Mouse (Mus musculus) heart, postnatal 0 days (tissue): ENCODE results near the gene Znhit6. TPM values are rescaled to one million over a fixed set of nuclear protein-coding genes. Genes with fewer than 3 reads are reported as not detected.
A peak's percentile ranks its signal among the peaks of the same experiment; 100 is the strongest.

Experiments
- ATAC-seq: fragments of 200-750 bp; cut with Nextera tagmentation; 2 replicates; pipeline ENCODE4 v1.8.0; 2017; ENCODE audit warnings: low read depth, moderate number of reproducible peaks, moderate library complexity; ENCODE audit not compliant: insufficient read depth
- DNase-seq: peaks from one replicate; pipeline ENCODE4 v3.0.0-alpha.2; 2016; ENCODE audit warnings: low spot score
- H3K27ac ChIP-seq: fragments of 300-500 bp; sonication (generic); 2 replicates; pipeline ENCODE4 v1.5.1; 2014; ENCODE audit warnings: low read depth, mild to moderate bottlenecking
- H3K27me3 ChIP-seq: fragments of 300-500 bp; sonication (generic); 2 replicates; pipeline ENCODE4 v1.6.1; 2014; ENCODE audit warnings: low read length, mixed read lengths; ENCODE audit not compliant: control insufficient read depth, insufficient read depth
- H3K36me3 ChIP-seq: fragments of 300-500 bp; sonication (generic); replicated peaks from 2 replicates; pipeline ENCODE4 v1.6.1; 2014; ENCODE audit warnings: low read length, mixed read lengths; ENCODE audit not compliant: control insufficient read depth, insufficient read depth
- H3K4me1 ChIP-seq: fragments of 300-500 bp; sonication (generic); 2 replicates; pipeline ENCODE4 v1.6.1; 2014; ENCODE audit warnings: antibody characterized with exemption; ENCODE audit not compliant: control insufficient read depth, insufficient read depth
- H3K4me2 ChIP-seq: fragments of 300-500 bp; sonication (generic); 2 replicates; pipeline ENCODE4 v1.6.1; 2014; ENCODE audit warnings: low read depth, mild to moderate bottlenecking, low read length, moderate library complexity
- H3K4me3 ChIP-seq: fragments of 300-500 bp; sonication (generic); 2 replicates; pipeline ENCODE4 v1.5.1; 2014; ENCODE audit warnings: low read depth, low read length
- H3K9ac ChIP-seq: fragments of 300-500 bp; sonication (generic); replicated peaks from 2 replicates; pipeline ENCODE4 v1.6.1; 2014; ENCODE audit warnings: low read depth, low read length, mixed read lengths
- H3K9me3 ChIP-seq: fragments of 300-500 bp; sonication (generic); replicated peaks from 2 replicates; pipeline ENCODE4 v1.6.1; 2016; ENCODE audit warnings: low read length; ENCODE audit not compliant: control insufficient read depth
- CTCF ChIP-seq: IDR thresholded peaks from 2 replicates; pipeline ENCODE4 v1.5.1; 2016; ENCODE audit warnings: antibody characterized with exemption, control low read depth, low read depth
- EP300 ChIP-seq: IDR thresholded peaks from 2 replicates; pipeline ENCODE4 v1.6.1; 2016; ENCODE audit warnings: antibody characterized with exemption, low read depth
- WGBS: fragments of 180-500 bp; shearing (Covaris S2); extraction: QIAGEN DNeasy Blood & Tissue Kit; methylation state at CpG from one replicate; pipeline ENCODE4 v1.1.7; 2014; 5-methylcytosine and 5-hydroxymethylcytosine counted together
- polyA plus RNA-seq: library from polyadenylated mRNA; unstranded; fragments of >200 nt; fragmentation: Nextera tagmentation; extraction: Ambion mirVana; gene quantifications from 2 replicates; pipeline ENCODE4 v1.2.1, GENCODE M21; 2015
- total RNA-seq: library from RNA; depleted of rRNA; stranded (reverse); fragments of >200 nt; gene quantifications from 2 replicates; pipeline ENCODE4 v1.2.3, GENCODE M21; 2014; ENCODE audit warnings: low replicate concordance

Znhit6 gene
- total and polyA plus RNA-seq, 2 experiments from 2014 or later, result 8.4 to 17.5 TPM

- Histone ChIP-seq H3K4me1 (no peaks in the 10 kb centered on the region), H3K9me3 (no peaks in the 10 kb centered on the region), H3K36me3 (no peaks in the 10 kb centered on the region), H3K9ac (no peak overlapping the region), H3K4me3 (no peak overlapping the region), H3K4me2 (no peak overlapping the region), H3K27me3 (no peaks in the 10 kb centered on the region), H3K27ac (no peak overlapping the region)
- DNase-seq, result no peak
- ATAC-seq, result no peak
- no peak for TF ChIP-seq CTCF
- TF ChIP-seq EP300, result no peak
- WGBS, result 86% methylated on average over 10 of the region's 10 CpGs
Measured at GRCm38 (mm10) chr3:145556206-145556605, 19.8 kb upstream of the Znhit6 start.

GRCm38 (mm10) chr3:145559675-145560074 lies 16.3 kb upstream of the Znhit6 start:
- H3K4me3 ChIP-seq, result no peak overlapping the region
- no peak overlapping the region for H3K9ac ChIP-seq
- TF ChIP-seq CTCF, result no peak
- no peak for TF ChIP-seq EP300
- ATAC-seq (no peak), DNase-seq (no peak)
- peaks cover 8% of the 10 kb centered on the region; the same call in 1 of the 2 replicates for H3K9me3 ChIP-seq
- no peaks in the 10 kb centered on the region for H3K27me3 ChIP-seq
- H3K27ac ChIP-seq, result no peak overlapping the region
- H3K4me2 ChIP-seq, result no peak overlapping the region
- no peaks in the 10 kb centered on the region for H3K4me1 ChIP-seq
- 94% methylated on average over 5 of the region's 5 CpGs for WGBS
- no peaks in the 10 kb centered on the region for H3K36me3 ChIP-seq

- H3K27ac ChIP-seq, result no peak overlapping the region
Measured at GRCm38 (mm10) chr3:145560117-145560516, 15.9 kb upstream of the Znhit6 start.

GRCm38 (mm10) chr3:145574468-145574867 lies 1.5 kb upstream of the Znhit6 start:
- no peak overlapping the region for H3K27ac ChIP-seq
- WGBS, result 78% methylated on average over 3 of the region's 3 CpGs
- no peak overlapping the region for H3K4me3 ChIP-seq
- H3K9ac ChIP-seq, result no peak overlapping the region
- H3K9me3 ChIP-seq, result no peaks in the 10 kb centered on the region
- DNase-seq, result no peak
- H3K4me1 ChIP-seq, result peaks cover 6% of the 10 kb centered on the region; the same call in 1 of the 2 replicates
- no peak overlapping the region for H3K4me2 ChIP-seq
- TF ChIP-seq CTCF (no peak), EP300 (no peak)
- no peak for ATAC-seq
- H3K36me3 ChIP-seq, result peaks cover 13% of the 10 kb centered on the region
- no peaks in the 10 kb centered on the region for H3K27me3 ChIP-seq

More at GRCm38 (mm10) chr3:145560117-145560516, 15.9 kb upstream of the Znhit6 start:
- Histone ChIP-seq H3K36me3 (no peaks in the 10 kb centered on the region), H3K4me2 (no peak overlapping the region), H3K9ac (no peak overlapping the region), H3K9me3 (peaks cover 8% of the 10 kb centered on the region; the same call in 1 of the 2 replicates), H3K4me1 (no peaks in the 10 kb centered on the region), H3K27me3 (no peaks in the 10 kb centered on the region), H3K4me3 (no peak overlapping the region)
- 78% methylated on average over 4 of the region's 4 CpGs for WGBS
- ATAC-seq (no peak), DNase-seq (no peak)
- no peak for TF ChIP-seq CTCF
- TF ChIP-seq EP300, result no peak

GRCm38 (mm10) chr3:145575340-145575739 lies 665 bp upstream of the Znhit6 start:
- DNase-seq, result no peak
- peaks cover 6% of the 10 kb centered on the region; the same call in 1 of the 2 replicates for H3K4me1 ChIP-seq

GRCm38 (mm10) chr3:145576482-145576822 lies 447 bp downstream of the Znhit6 start:
- Histone ChIP-seq H3K9me3 (no peaks in the 10 kb centered on the region), H3K4me1 (peaks cover 6% of the 10 kb centered on the region; the same call in 1 of the 2 replicates), H3K9ac (peak overlapping the region; percentile 49), H3K27me3 (no peaks in the 10 kb centered on the region), H3K36me3 (peaks cover 17% of the 10 kb centered on the region), H3K4me2 (peak overlapping the region; percentile 70), H3K4me3 (peak overlapping the region; percentile 69), H3K27ac (peak overlapping the region; percentile 9; the same call in 1 of the 2 replicates)
- TF ChIP-seq EP300, result no peak
- no peak for TF ChIP-seq CTCF
- under 1% methylated on average over 11 of the region's 11 CpGs for WGBS
- DNase-seq (no peak), ATAC-seq (peak; percentile 44)

More at GRCm38 (mm10) chr3:145575340-145575739, 665 bp upstream of the Znhit6 start:
- Histone ChIP-seq H3K27ac (no peak overlapping the region), H3K36me3 (peaks cover 16% of the 10 kb centered on the region), H3K9me3 (no peaks in the 10 kb centered on the region), H3K4me3 (no peak overlapping the region), H3K4me2 (no peak overlapping the region), H3K27me3 (no peaks in the 10 kb centered on the region), H3K9ac (no peak overlapping the region)
- ATAC-seq, result no peak
- TF ChIP-seq EP300, result no peak
- no peak for TF ChIP-seq CTCF
- 81% methylated on average over 7 of the region's 7 CpGs for WGBS
